Mouse (Mus musculus): Measurements from ENCODE around the gene Best3. TPM values are rescaled to one million over a fixed set of nuclear protein-coding genes. Genes with fewer than 3 reads are reported as not detected.

Gene Best3
- total RNA-seq, 2 experiments from 2014 or later = 0.19 to 0.26 TPM

Other genes with a start within 250 kb of the Best3 start
- under 1 TPM; 0.14 TPM for gene Myrfl, start 89.4 kb upstream of the Best3 start, total RNA-seq (2021)
- gene Rab3ip, start 35.5 kb upstream of the Best3 start, total RNA-seq (2021) = 10 to 100 TPM; 43.3 to 44.8 TPM
- gene Gm10271, start 13.7 kb upstream of the Best3 start, total RNA-seq (2021) = not detected
- gene Lrrc10, start 59.0 kb downstream of the Best3 start, total RNA-seq (2021) = not detected
- gene Cct2, start 77.5 kb downstream of the Best3 start, total RNA-seq (2021) = 100 to 1,000 TPM; 158 to 165 TPM
- 10 to 100 TPM; 34.9 to 36.5 TPM for gene Frs2, start 162.2 kb downstream of the Best3 start, total RNA-seq (2021)
- gene Yeats4, start 238.2 kb downstream of the Best3 start, total RNA-seq (2021) = 10 to 100 TPM; 47.1 to 50.0 TPM